Mouse (Mus musculus) midbrain, embryonic 15.5 days (tissue): ENCODE measurements around the gene Larp1. TPM values are rescaled to one million over a fixed set of nuclear protein-coding genes. Genes with fewer than 3 reads are reported as not detected.

ENCODE experiments used
- ATAC-seq: fragments of 200-750 bp; cut with Nextera tagmentation; replicated peaks from 2 replicates; pipeline ENCODE4 v1.8.0; 2017; ENCODE audit warnings: moderate TSS enrichment
- H3K27ac ChIP-seq: fragments of 300-500 bp; sonication (generic); 2 replicates; pipeline ENCODE4 v1.5.1; 2015; ENCODE audit warnings: mild to moderate bottlenecking, inconsistent platforms
- H3K27me3 ChIP-seq: fragments of 300-500 bp; sonication (generic); replicated peaks from 2 replicates; pipeline ENCODE4 v1.6.1; 2015; ENCODE audit warnings: inconsistent platforms
- H3K36me3 ChIP-seq: fragments of 300-500 bp; sonication (generic); replicated peaks from 2 replicates; pipeline ENCODE4 v1.6.1; 2015; ENCODE audit warnings: inconsistent platforms
- H3K4me1 ChIP-seq: fragments of 300-500 bp; sonication (generic); 2 replicates; pipeline ENCODE4 v1.6.1; 2015; ENCODE audit warnings: inconsistent platforms
- H3K4me2 ChIP-seq: fragments of 300-500 bp; sonication (generic); 2 replicates; pipeline ENCODE4 v1.6.1; 2015; ENCODE audit warnings: inconsistent platforms, mild to moderate bottlenecking, moderate library complexity
- H3K4me3 ChIP-seq: fragments of 300-500 bp; sonication (generic); 2 replicates; pipeline ENCODE4 v1.5.1; 2015; ENCODE audit warnings: mild to moderate bottlenecking, inconsistent platforms
- H3K9ac ChIP-seq: fragments of 300-500 bp; sonication (generic); 2 replicates; pipeline ENCODE4 v1.6.1; 2015; ENCODE audit warnings: mild to moderate bottlenecking, inconsistent platforms
- H3K9me3 ChIP-seq: fragments of 300-500 bp; sonication (generic); 2 replicates; pipeline ENCODE4 v1.6.1; 2016; ENCODE audit warnings: inconsistent platforms
- WGBS: fragments of 180-500 bp; shearing (Covaris S2); methylation state at CpG from one replicate; pipeline ENCODE4 v1.1.7; 2015; ENCODE audit warnings: mixed read lengths; 5-methylcytosine and 5-hydroxymethylcytosine counted together
- polyA plus RNA-seq: library from polyadenylated mRNA; unstranded; fragments of >200 nt; fragmentation: Nextera tagmentation; extraction: Ambion mirVana; gene quantifications from 2 replicates; pipeline ENCODE4 v1.2.1, GENCODE M21; 2015

Gene Larp1
- 22.1 and 22.8 TPM in 2 replicates for polyA plus RNA-seq

DNA sequence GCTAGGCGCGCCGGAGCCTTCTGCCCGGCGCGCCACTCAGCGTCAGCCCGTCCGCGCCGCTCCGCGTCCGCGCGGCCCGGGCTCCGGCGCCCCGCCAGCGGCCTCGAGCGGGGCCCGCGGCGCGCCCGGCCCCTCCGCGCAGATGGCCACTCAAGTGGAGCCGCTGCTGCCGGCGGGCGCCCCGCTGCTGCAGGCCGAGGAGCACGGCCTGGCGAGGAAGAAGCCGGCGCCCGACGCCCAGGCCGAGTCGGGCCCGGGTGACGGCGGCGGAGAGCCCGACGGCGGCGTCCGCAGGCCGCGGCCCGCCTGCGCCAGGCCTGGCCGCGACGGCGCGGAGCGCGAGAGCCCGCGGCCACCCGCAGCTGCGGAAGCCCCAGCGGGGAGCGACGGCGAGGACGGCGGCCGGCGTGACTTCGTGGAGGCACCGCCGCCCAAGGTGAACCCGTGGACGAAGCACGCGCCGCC lies at the start of gene Larp1:
Larp1 (plus strand) TSS at position 14 of the 465 bp plus-strand sequence.
- no peak for ATAC-seq
- H3K4me3 ChIP-seq: peak within 1 kb of the TSS; percentile 94
- WGBS: under 1% methylated on average over 71 of the region's 84 CpGs

DNA sequence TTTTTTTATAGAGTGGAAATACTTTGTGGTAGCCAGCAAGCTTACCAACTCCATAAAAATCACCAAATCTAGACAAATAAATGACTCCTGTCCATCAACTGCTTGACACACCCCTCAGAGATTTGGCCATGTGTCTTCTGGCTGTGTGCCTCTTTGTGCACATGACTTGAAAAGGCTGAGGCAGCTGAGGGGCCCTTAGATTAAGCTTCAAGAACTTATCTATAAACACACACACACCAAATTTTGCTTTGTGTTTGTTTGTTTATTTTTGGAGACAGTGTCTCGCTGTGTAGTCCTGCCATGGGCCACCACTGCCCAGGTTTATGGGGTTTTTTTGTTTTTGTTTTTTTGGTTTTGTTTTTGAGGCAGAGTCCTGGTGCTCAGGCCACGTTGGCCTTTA lies 48.9 kb upstream of the Larp1 start:
- Histone ChIP-seq H3K27ac (no peak overlapping the region), H3K36me3 (no peaks in the 10 kb centered on the region), H3K4me3 (no peak overlapping the region), H3K9ac (no peak overlapping the region), H3K4me1 (peaks cover 16% of the 10 kb centered on the region), H3K27me3 (no peaks in the 10 kb centered on the region), H3K4me2 (no peak overlapping the region), H3K9me3 (no peaks in the 10 kb centered on the region)
- no peak for ATAC-seq
- 89% methylated on average over 2 of the region's 2 CpGs for WGBS

More for the DNA sequence above, at the start of gene Larp1:
- Histone ChIP-seq H3K9ac (peak within 1 kb of the TSS; percentile 84), H3K27me3 (no peaks in the 10 kb centered on the region), H3K9me3 (no peaks in the 10 kb centered on the region), H3K4me2 (peak within 1 kb of the TSS; percentile 89), H3K27ac (peak within 1 kb of the TSS; percentile 92), H3K4me1 (peaks cover 28% of the 10 kb centered on the region), H3K36me3 (no peaks in the 10 kb centered on the region)

DNA sequence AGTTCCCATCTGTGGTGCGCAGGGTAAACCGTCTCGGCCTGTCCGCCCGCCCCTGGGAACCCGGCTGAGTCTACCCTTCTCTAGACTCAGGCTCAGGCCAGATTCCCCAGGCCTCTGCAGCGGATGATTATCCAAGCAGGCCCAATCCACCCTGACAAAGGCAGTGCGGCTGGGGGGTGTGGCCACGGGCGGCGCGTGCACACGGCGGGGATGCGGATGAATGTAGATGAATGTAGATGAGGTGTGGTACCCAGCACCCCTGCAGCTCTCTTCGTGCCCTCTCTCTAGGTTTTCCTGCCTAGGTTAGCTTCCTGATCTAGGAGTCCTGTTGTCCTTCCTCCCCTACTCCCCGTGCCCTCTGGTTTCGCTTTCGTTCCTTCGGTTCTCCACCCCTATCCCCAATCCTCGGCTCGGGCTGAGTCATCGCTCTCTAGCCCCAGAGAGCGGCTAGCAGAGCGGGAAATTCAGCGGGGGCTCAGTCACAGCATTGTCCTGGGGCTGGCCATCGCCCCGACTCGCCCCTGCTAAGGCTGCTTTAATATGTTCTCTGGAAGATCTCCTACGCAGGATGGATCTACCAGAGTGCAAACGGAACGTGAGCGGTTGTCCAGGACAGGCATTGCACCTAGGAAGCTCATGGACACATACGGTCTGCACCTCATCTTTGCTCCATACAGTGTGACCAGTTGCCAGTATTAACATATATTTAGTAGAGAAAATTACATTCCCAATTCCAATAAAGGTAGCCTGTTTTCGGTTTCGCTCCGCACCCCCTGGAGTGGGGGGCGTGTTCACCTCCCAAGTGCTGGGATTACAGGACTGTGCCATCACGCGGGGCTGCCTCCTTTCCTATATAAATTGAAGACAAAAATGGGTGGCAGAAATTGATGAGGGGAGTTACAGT lies 46.2 kb upstream of the Larp1 start:
- no peaks in the 10 kb centered on the region for H3K36me3 ChIP-seq
- peak overlapping the region; percentile 76 for H3K4me2 ChIP-seq
- no peaks in the 10 kb centered on the region for H3K9me3 ChIP-seq
- peak overlapping the region; percentile 90 for H3K27ac ChIP-seq
- peak overlapping the region; percentile 76 for H3K9ac ChIP-seq
- H3K27me3 ChIP-seq: no peaks in the 10 kb centered on the region
- peaks cover 16% of the 10 kb centered on the region for H3K4me1 ChIP-seq
- H3K4me3 ChIP-seq: peak overlapping the region; percentile 45
- WGBS: under 1% methylated on average over 40 of the region's 40 CpGs
- peak; percentile 96 for ATAC-seq

DNA sequence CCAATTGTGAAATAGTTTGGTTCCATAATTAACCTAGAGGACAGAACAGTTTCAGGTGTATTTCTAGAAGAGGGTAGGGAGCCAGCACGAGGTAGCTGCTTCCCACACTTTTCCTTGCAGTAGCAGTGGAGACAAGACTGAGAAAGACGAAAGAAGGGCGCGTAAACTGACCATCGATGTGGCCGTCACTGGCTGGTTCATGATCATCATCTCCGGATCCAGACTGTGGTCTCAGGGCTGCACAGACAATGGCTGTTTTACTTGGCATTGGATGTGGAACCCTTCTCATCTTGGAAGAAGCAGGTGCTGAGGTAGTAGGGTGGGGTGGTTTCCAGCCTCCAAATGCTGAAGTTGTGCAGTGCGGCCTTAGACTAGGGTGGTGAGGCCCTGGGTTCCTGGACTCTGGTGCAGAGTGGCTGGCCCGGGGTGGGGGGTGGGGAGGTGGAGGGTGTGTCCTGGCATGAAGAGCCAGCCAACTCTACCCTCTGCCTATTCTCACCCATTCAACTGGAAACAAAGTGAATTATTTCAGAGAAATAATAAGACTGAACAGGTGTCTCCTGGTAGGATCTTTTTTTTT lies 45.5 kb upstream of the Larp1 start:
- H3K27me3 ChIP-seq: no peaks in the 10 kb centered on the region
- H3K9me3 ChIP-seq: no peaks in the 10 kb centered on the region
- peaks cover 16% of the 10 kb centered on the region for H3K4me1 ChIP-seq
- peak overlapping the region; percentile 45 for H3K4me3 ChIP-seq
- 37% methylated on average over 9 of the region's 9 CpGs for WGBS
- H3K36me3 ChIP-seq: no peaks in the 10 kb centered on the region
- peak overlapping the region; percentile 76 for H3K4me2 ChIP-seq
- ATAC-seq: no peak
- H3K9ac ChIP-seq: peak overlapping the region; percentile 76; the same call in 1 of the 2 replicates
- H3K27ac ChIP-seq: peak overlapping the region; percentile 90

DNA sequence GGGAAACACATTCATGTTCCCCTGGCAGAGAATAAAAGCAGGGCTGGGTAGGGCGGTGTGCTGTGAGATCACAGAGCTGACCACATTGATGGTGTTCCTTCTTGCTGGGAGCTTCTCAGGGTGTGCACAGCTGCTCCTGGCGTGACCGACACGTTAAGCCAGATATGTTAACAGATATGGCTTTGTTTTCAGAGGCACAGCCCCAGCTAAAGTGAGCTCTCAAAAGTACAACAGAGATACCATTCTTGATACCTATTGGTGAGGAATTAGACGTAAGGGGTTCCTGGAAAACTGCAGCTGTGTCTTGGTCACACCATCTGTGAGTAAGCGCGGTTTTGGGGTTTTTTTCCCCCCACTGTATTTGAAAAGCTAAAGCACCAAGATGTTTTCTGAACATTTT lies 42.2 kb upstream of the Larp1 start:
- no peak for ATAC-seq
- H3K9ac ChIP-seq: no peak overlapping the region
- no peak overlapping the region for H3K27ac ChIP-seq
- H3K27me3 ChIP-seq: no peaks in the 10 kb centered on the region
- H3K9me3 ChIP-seq: no peaks in the 10 kb centered on the region
- H3K4me3 ChIP-seq: no peak overlapping the region
- no peak overlapping the region for H3K4me2 ChIP-seq
- no peaks in the 10 kb centered on the region for H3K36me3 ChIP-seq
- peaks cover 15% of the 10 kb centered on the region for H3K4me1 ChIP-seq
- WGBS: 57% methylated on average over 7 of the region's 7 CpGs

DNA sequence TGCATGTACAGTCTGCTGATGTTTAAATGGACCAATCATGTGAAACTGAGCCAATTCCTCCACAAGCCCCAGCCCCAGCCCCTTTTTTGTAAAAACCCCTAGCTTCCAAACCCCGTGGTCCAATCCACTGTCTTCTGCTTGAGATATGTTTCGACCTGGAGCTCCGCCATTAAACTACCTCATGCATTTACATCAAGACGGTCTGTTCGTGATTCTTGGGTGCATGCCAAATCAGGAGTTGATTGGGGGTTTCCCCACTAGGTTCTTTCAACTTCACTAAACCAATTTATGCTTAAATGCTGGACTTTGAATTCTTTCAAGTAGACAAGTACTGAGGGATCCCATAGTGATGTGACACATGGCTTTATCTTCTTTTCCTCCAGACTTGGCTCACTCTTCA lies 40.6 kb upstream of the Larp1 start:
- no peak for ATAC-seq
- WGBS: 77% methylated on average over 5 of the region's 5 CpGs

DNA sequence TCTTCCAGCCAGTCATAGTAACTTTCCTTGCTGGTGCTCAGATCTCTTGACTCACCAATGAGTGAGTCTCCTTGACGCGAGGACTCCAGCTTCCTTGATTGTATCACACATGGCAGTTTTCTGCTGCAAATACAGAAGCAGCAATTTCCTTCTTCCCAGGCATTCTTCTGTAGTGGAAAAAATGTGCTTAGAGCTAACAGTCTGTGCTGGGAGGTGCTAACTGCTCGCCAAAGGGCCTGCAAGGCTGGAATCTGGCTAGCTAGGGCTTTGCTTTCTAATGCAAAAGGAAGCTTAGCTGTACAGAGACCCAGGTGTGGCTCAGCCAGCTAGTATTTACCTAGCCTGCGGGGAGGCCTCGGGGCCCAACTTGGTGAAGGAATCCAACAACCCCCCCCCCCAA lies 38.3 kb upstream of the Larp1 start:
- H3K9ac ChIP-seq: no peak overlapping the region
- no peaks in the 10 kb centered on the region for H3K36me3 ChIP-seq
- H3K4me3 ChIP-seq: no peak overlapping the region
- no peaks in the 10 kb centered on the region for H3K4me1 ChIP-seq
- no peak for ATAC-seq
- H3K9me3 ChIP-seq: no peaks in the 10 kb centered on the region
- WGBS: 36% methylated on average over 5 of the region's 5 CpGs
- no peaks in the 10 kb centered on the region for H3K27me3 ChIP-seq
- no peak overlapping the region for H3K27ac ChIP-seq
- no peak overlapping the region for H3K4me2 ChIP-seq

More for the DNA sequence above, 40.6 kb upstream of the Larp1 start:
- H3K4me2 ChIP-seq: no peak overlapping the region
- H3K27ac ChIP-seq: no peak overlapping the region
- peaks cover 2% of the 10 kb centered on the region for H3K4me1 ChIP-seq
- no peaks in the 10 kb centered on the region for H3K36me3 ChIP-seq
- no peak overlapping the region for H3K4me3 ChIP-seq
- H3K9me3 ChIP-seq: no peaks in the 10 kb centered on the region
- H3K9ac ChIP-seq: no peak overlapping the region
- no peaks in the 10 kb centered on the region for H3K27me3 ChIP-seq

DNA sequence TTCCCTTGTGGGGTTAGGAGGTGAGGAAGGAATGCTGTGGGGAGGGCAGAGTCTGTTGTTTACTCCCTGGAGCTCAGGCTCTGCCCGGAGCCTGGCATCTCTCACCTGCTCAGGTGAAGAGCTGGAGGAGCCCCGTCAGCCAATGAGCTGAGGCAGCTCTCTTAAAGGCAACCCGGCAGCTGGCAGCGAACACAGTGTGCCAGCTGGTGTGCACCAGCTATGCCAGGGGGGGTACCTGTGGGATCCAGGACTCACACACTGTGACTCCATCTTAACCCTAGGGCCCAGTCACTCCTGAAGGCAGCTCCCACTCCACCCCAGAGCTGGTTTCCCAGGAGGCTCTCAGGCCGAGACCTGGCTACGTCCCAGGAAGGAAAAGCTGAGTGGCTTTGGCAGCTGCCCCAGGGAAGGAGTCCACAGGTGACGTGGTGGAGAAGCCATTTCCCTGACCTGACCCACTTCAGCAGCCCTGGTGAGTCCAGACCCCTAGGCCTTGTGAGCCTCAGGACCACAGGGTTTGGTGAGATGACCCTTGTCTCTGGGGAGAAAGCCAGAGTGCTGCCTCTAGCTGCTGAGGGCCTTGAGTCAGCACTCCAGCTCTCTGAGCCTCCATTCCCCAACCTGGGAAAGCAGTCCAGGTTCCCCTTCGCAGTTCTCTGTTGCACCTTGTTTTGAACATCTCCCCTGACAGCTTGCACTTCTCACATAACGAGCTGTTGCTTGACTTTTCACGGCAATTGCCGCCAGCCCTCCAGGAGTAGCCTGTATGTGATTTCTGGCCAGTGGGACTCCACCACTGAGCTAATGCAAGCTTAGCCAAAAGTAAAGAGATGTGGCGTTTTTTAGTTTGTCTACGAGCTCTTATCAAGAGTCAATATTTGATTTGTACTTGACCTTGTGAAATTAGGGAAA lies 35.6 kb upstream of the Larp1 start:
- Histone ChIP-seq H3K27ac (no peak overlapping the region), H3K9ac (no peak overlapping the region), H3K27me3 (no peaks in the 10 kb centered on the region), H3K9me3 (no peaks in the 10 kb centered on the region), H3K36me3 (no peaks in the 10 kb centered on the region), H3K4me1 (no peaks in the 10 kb centered on the region), H3K4me3 (no peak overlapping the region), H3K4me2 (no peak overlapping the region)
- no peak for ATAC-seq
- WGBS: 75% methylated on average over 13 of the region's 13 CpGs

DNA sequence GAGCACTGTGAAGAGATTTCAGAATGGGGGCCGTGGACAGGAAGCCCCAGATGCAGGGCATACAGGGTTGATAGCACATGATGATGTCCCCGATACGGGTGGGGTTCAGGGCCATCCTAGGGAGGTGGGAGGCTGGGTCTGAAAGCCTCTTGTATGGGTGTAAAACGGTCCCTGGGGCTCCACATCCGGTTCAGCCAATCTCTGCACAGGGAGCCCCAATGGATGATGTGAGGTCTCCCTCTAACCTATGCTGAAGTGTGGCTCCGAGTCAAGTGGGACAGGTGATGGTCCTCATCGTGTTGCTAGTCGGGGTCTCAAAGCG lies 35.0 kb upstream of the Larp1 start:
- WGBS: 77% methylated on average over 9 of the region's 9 CpGs
- no peak overlapping the region for H3K4me3 ChIP-seq
- no peak overlapping the region for H3K4me2 ChIP-seq
- no peak for ATAC-seq
- no peak overlapping the region for H3K27ac ChIP-seq
- H3K27me3 ChIP-seq: no peaks in the 10 kb centered on the region
- no peaks in the 10 kb centered on the region for H3K9me3 ChIP-seq
- H3K9ac ChIP-seq: no peak overlapping the region
- no peaks in the 10 kb centered on the region for H3K36me3 ChIP-seq
- H3K4me1 ChIP-seq: no peaks in the 10 kb centered on the region

DNA sequence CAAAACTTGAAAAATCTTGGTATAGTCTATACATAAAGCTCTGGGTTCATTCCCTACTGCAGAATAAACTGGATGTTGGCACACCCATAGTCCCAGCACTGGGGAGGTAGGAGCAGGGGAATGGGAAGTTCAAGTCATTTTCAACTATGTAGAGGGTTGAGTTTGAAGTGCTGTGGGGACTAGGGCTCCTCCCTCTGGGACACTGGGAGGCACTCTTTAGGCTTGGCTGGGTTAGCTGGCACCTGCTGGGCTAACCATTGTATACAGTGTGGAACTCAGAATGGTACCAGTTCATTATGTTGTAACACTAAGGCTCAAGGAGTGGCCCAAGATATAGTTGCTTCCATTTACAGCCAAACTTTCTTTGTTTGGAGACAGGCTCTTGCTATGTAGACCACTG lies 33.0 kb upstream of the Larp1 start:
- no peaks in the 10 kb centered on the region for H3K9me3 ChIP-seq
- no peaks in the 10 kb centered on the region for H3K27me3 ChIP-seq
- no peak overlapping the region for H3K27ac ChIP-seq
- H3K4me2 ChIP-seq: no peak overlapping the region
- H3K9ac ChIP-seq: no peak overlapping the region
- H3K4me3 ChIP-seq: no peak overlapping the region
- no peak for ATAC-seq
- no peaks in the 10 kb centered on the region for H3K36me3 ChIP-seq
- H3K4me1 ChIP-seq: no peaks in the 10 kb centered on the region

DNA sequence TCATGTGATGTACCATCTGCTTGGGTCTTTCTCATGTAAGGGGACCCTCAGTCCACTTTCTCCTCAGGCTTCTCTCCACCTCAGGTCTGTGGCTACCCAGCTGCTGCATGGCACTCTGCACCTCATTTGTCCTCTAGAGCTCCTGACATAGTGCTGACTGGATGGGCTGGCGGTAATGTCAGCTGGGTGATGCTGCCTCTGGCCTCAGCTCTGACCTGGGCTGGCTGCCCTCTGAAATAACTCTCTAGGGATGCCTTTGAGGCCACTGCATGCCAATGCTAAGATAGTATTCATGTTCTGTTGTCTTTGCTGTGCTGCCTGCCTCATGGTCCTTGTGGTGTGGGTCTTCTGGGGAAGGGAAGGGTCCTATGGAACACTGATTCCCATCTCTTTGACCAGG lies 31.2 kb upstream of the Larp1 start:
- Histone ChIP-seq H3K9me3 (no peaks in the 10 kb centered on the region), H3K4me2 (no peak overlapping the region), H3K27me3 (no peaks in the 10 kb centered on the region), H3K4me1 (no peaks in the 10 kb centered on the region), H3K36me3 (no peaks in the 10 kb centered on the region), H3K9ac (no peak overlapping the region), H3K4me3 (no peak overlapping the region), H3K27ac (no peak overlapping the region)
- ATAC-seq: no peak
- WGBS: 90% methylated on average over 1 of the region's 1 CpGs

DNA sequence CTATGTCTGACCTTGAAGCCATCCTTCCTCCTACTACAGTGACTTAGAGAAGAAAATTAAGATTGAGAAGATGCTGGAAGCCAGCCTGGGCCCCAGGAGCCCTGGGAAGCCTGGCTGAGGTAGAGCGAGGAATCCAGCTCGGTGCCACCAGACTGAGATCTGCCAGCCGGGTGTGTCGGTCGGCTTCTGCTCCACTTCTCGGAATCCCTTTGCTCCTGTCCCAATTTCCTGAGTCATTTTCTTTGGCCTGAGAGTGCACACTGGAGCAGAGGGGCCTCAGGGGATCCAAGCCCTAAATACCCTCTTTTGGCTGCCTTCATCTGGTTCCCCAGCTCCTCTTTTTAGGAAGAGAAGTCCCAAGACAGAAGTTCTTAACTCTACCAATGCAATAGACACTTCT lies 29.2 kb upstream of the Larp1 start:
- WGBS: 89% methylated on average over 6 of the region's 6 CpGs
- H3K9me3 ChIP-seq: no peaks in the 10 kb centered on the region
- H3K9ac ChIP-seq: no peak overlapping the region
- ATAC-seq: no peak
- H3K4me3 ChIP-seq: no peak overlapping the region
- no peaks in the 10 kb centered on the region for H3K27me3 ChIP-seq
- H3K36me3 ChIP-seq: no peaks in the 10 kb centered on the region
- H3K4me1 ChIP-seq: no peaks in the 10 kb centered on the region
- H3K4me2 ChIP-seq: no peak overlapping the region
- H3K27ac ChIP-seq: no peak overlapping the region
